Mouse (Mus musculus): ENCODE results near the gene Efcab5. TPM values are rescaled to one million over a fixed set of nuclear protein-coding genes. Genes with fewer than 3 reads are reported as not detected.
A peak's percentile ranks its signal among the peaks of the same experiment; 100 is the strongest.

The Efcab5 gene
- polyA plus RNA-seq (2014; fragmentation: Nextera tagmentation; extraction: Ambion mirVana): 0.55 and 1.1 TPM in 2 replicates

DNA sequence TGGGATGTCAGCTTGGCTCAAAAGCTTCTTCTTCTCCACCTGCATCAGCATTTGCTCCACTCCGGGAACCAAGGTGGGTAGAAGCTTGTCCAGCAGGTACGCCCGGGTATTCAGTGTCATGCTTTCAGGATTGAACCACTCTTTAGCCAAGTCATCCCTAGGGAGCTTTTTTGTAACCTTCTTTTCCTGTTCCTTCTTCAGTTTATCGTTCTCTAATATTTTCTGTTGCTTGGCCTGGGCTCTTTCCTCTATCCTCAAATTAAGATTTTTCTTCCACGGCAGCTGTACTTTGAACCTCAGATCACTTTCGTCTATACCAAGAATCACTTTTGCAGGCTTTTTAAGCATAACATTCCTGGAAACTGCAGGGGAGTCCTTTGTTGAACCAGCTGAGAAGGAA is at the start of gene Efcab5:
Gene Efcab5, minus strand, starts transcription at position 101 of the 400 bp plus-strand sequence.
- ATAC-seq (ENCODE audit: low FRiP score, low TSS enrichment) (no peak), DNase-seq (no peak)
- Histone ChIP-seq H3K36me3 (ENCODE audit: control insufficient read depth, insufficient read depth, low read length) (no peaks in the 10 kb centered on the region), H3K9me3 (ENCODE audit: control insufficient read depth, low read length) (no peaks in the 10 kb centered on the region), H3K27ac (replicated peaks; ENCODE audit: low read depth, low read length) (no peak within 1 kb of the TSS), H3K27me3 (ENCODE audit: control insufficient read depth, insufficient read depth, low read length) (peaks cover 6% of the 10 kb centered on the region; the same call in 1 of the 2 replicates), H3K4me3 (replicated peaks; ENCODE audit: low read depth, low read length) (no peak within 1 kb of the TSS), H3K9ac (replicated peaks; ENCODE audit: low read length) (no peak within 1 kb of the TSS), H3K4me1 (ENCODE audit: control insufficient read depth, insufficient read depth, low read length) (peaks cover 5% of the 10 kb centered on the region; the same call in 1 of the 2 replicates), H3K4me2 (ENCODE audit: low read length) (no peak within 1 kb of the TSS)
- WGBS: 90% methylated on average over 6 of the region's 6 CpGs

DNA sequence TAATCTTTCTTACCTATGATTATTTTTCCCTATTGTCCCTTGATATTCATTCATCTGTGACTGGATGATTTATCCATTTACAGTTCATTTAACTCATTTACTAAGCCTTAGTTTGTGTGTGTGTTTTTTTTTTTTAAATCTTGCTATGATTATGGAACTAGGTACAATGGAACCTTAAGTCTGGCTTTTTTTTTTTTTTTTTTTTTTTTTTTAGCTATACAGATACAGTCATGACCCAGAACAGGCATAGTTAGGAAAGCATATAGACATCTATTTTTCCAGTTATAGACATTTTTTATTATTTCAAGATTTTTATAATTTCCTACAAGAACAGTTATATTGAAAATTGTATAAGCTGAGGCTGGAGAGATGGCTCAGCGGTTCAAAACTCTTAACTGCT is 46.5 kb upstream of the Efcab5 start:
- H3K4me2 ChIP-seq (ENCODE audit: low read length): no peak overlapping the region
- H3K4me1 ChIP-seq (ENCODE audit: control insufficient read depth, insufficient read depth, low read length): no peaks in the 10 kb centered on the region
- H3K36me3 ChIP-seq (ENCODE audit: control insufficient read depth, insufficient read depth, low read length): no peaks in the 10 kb centered on the region
- no peaks in the 10 kb centered on the region for H3K27me3 ChIP-seq (ENCODE audit: control insufficient read depth, insufficient read depth, low read length)
- no peak overlapping the region for H3K9ac ChIP-seq (replicated peaks; ENCODE audit: low read length)
- no peaks in the 10 kb centered on the region for H3K9me3 ChIP-seq (ENCODE audit: control insufficient read depth, low read length)
- WGBS: 91% methylated on average over 1 of the region's 1 CpGs
- DNase-seq (no peak), ATAC-seq (ENCODE audit: low FRiP score, low TSS enrichment) (no peak)
- H3K4me3 ChIP-seq (replicated peaks; ENCODE audit: low read depth, low read length): no peak overlapping the region
- no peak overlapping the region for H3K27ac ChIP-seq (replicated peaks; ENCODE audit: low read depth, low read length)

DNA sequence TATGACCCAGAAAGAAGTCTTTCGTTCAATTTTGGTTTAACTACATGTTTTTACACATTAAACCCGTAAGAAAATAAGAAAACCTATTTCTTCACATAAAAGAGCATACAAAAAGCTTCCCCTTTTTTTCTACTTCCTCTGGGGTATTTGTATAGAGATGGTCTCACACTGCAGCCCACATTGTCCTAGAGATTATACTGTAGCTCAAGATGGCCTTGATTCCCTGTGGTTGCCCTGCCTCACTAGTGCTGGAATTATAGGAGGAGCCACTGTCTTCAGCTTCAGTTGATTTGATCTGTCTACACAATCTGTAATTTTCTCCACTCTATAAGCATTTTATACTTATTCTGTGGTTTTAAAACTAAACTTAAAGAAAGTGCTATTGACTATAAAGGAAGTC is 42.7 kb upstream of the Efcab5 start:
- Histone ChIP-seq H3K4me1 (ENCODE audit: control insufficient read depth, insufficient read depth, low read length) (no peaks in the 10 kb centered on the region), H3K4me3 (replicated peaks; ENCODE audit: low read depth, low read length) (no peak overlapping the region), H3K9ac (replicated peaks; ENCODE audit: low read length) (no peak overlapping the region), H3K9me3 (ENCODE audit: control insufficient read depth, low read length) (no peaks in the 10 kb centered on the region), H3K27me3 (ENCODE audit: control insufficient read depth, insufficient read depth, low read length) (no peaks in the 10 kb centered on the region), H3K36me3 (ENCODE audit: control insufficient read depth, insufficient read depth, low read length) (no peaks in the 10 kb centered on the region), H3K4me2 (ENCODE audit: low read length) (no peak overlapping the region), H3K27ac (replicated peaks; ENCODE audit: low read depth, low read length) (no peak overlapping the region)
- 93% methylated on average over 2 of the region's 2 CpGs for WGBS
- ATAC-seq (ENCODE audit: low FRiP score, low TSS enrichment) (no peak), DNase-seq (no peak)

DNA sequence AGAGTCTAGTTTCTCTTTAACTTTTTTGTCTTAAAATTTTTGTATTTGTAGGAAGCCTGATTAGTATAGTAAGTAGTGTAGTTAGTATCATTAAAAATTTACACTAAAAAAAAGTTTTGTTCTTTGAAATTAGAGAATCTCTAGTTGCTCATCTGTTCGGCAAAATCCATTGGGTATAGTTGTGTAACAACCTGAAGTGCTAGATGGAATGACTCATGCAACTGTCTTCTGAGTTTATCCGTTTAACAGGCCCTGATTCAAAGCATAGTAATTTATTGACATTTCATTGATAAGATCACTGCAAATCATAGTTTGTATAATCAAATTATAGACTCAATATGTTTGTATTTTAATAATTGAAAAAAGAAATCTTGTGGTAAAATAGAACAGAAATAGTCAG is 42.0 kb upstream of the Efcab5 start:
- Histone ChIP-seq H3K4me3 (replicated peaks; ENCODE audit: low read depth, low read length) (no peak overlapping the region), H3K4me1 (ENCODE audit: control insufficient read depth, insufficient read depth, low read length) (no peaks in the 10 kb centered on the region), H3K27ac (replicated peaks; ENCODE audit: low read depth, low read length) (no peak overlapping the region), H3K4me2 (ENCODE audit: low read length) (no peak overlapping the region), H3K9me3 (ENCODE audit: control insufficient read depth, low read length) (no peaks in the 10 kb centered on the region), H3K36me3 (ENCODE audit: control insufficient read depth, insufficient read depth, low read length) (no peaks in the 10 kb centered on the region), H3K27me3 (ENCODE audit: control insufficient read depth, insufficient read depth, low read length) (no peaks in the 10 kb centered on the region), H3K9ac (replicated peaks; ENCODE audit: low read length) (no peak overlapping the region)
- ATAC-seq (ENCODE audit: low FRiP score, low TSS enrichment) (no peak), DNase-seq (no peak)
- 88% methylated on average over 2 of the region's 2 CpGs for WGBS

DNA sequence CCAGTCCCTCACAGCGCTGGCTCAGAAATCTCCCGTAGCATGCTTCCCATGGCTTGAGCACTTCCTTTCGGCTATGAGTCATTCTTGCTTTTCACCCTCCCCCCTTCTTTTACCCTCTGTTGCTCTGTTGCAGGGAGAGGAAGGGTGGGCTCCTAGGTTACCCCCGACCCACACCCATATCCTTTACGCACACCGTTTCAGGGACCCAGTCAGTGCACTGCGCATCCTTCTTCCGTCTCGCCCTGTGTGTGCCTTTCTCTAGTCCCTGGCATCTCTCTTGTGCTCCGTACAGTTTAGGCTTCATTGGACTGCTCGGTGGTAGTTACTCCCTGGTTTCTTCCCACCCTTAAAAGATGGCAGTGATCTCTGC is 28.0 kb upstream of the Efcab5 start:
- Histone ChIP-seq H3K27me3 (ENCODE audit: control insufficient read depth, insufficient read depth, low read length) (no peaks in the 10 kb centered on the region), H3K9ac (replicated peaks; ENCODE audit: low read length) (peak overlapping the region; percentile 98), H3K4me3 (replicated peaks; ENCODE audit: low read depth, low read length) (peak overlapping the region; percentile 94), H3K9me3 (ENCODE audit: control insufficient read depth, low read length) (no peaks in the 10 kb centered on the region), H3K4me1 (ENCODE audit: control insufficient read depth, insufficient read depth, low read length) (peaks cover 26% of the 10 kb centered on the region), H3K36me3 (ENCODE audit: control insufficient read depth, insufficient read depth, low read length) (no peaks in the 10 kb centered on the region), H3K27ac (replicated peaks; ENCODE audit: low read depth, low read length) (peak overlapping the region; percentile 100), H3K4me2 (ENCODE audit: low read length) (peak overlapping the region; percentile 58)
- peak; percentile 65 for DNase-seq
- WGBS: under 1% methylated on average over 11 of the region's 11 CpGs
- ATAC-seq (ENCODE audit: low FRiP score, low TSS enrichment): peak; percentile 71; the same call in 1 of the 2 replicates

DNA sequence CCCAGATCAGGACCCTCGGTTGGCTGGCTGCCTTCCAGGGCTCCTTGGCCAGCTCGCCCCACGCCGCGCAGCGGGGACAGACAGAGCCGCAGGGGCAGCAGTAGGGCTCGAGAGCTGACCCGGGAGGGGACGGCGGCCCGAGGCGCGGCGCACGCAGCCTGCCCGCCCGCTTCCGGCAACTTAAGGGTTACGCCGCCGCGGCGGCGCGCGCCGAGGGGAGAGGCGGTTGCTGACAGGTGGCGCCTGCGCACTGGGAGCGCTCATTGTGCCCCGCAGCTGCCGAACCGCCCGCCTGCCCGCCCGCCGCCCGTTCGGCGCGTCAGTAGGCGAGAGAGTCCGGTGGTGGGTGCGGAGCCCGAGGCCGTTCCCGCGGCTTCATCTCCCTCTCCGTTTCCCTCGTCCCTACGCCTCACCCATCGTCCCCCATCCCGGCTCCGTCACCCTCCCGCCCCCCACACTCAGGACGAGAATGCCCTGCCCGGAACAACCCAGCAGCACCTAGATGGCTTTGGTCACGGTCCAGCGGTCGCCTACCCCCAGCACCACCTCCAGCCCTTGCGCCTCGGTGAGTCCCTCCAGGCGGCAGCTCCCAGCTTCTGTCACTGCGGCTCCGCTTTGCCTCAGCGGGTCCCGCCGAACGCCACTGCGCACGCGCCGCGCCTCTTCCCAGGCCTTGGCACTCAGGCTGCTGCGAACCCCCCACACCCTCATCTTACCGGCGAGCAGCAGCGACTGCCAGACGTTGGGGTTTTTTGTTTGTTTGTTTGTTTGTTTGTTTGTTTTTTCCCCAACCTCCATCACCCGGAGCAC is 27.4 kb upstream of the Efcab5 start, which contains the start of gene Ssh2:
Gene Ssh2, plus strand, starts transcription at position 337 of the 810 bp plus-strand sequence.
- Histone ChIP-seq H3K4me1 (ENCODE audit: control insufficient read depth, insufficient read depth, low read length) (peaks cover 26% of the 10 kb centered on the region), H3K9me3 (ENCODE audit: control insufficient read depth, low read length) (no peaks in the 10 kb centered on the region), H3K27ac (replicated peaks; ENCODE audit: low read depth, low read length) (peak within 1 kb of the TSS; percentile 100), H3K4me2 (ENCODE audit: low read length) (peak within 1 kb of the TSS; percentile 58), H3K27me3 (ENCODE audit: control insufficient read depth, insufficient read depth, low read length) (no peaks in the 10 kb centered on the region), H3K9ac (replicated peaks; ENCODE audit: low read length) (peak within 1 kb of the TSS; percentile 98), H3K4me3 (replicated peaks; ENCODE audit: low read depth, low read length) (peak within 1 kb of the TSS; percentile 94), H3K36me3 (ENCODE audit: control insufficient read depth, insufficient read depth, low read length) (no peaks in the 10 kb centered on the region)
- WGBS: under 1% methylated on average over 69 of the region's 82 CpGs
- ATAC-seq (ENCODE audit: low FRiP score, low TSS enrichment) (peak; percentile 91), DNase-seq (peak; percentile 97)

DNA sequence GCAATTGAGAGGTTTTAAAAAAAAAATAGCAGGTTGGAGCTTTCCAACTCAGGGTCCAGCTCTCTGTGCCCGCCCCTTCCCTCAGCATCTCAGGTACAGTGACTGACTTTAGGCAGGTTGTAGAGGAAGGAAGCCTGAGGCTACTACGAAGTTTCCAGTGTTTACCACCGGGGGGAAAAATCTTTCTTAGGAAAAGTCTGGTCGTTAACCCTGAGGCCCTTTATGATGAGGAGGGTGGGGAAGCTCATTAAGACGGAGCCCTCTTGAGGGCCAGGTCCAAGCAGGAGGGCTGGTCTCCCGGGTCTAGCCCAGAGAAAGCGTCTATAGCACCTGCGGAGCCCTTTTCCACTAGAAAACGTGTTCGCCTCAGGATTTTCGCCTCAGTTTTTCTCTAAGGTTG is 26.7 kb upstream of the Efcab5 start:
- no peaks in the 10 kb centered on the region for H3K36me3 ChIP-seq (ENCODE audit: control insufficient read depth, insufficient read depth, low read length)
- no peaks in the 10 kb centered on the region for H3K27me3 ChIP-seq (ENCODE audit: control insufficient read depth, insufficient read depth, low read length)
- peak overlapping the region; percentile 98 for H3K9ac ChIP-seq (replicated peaks; ENCODE audit: low read length)
- peak overlapping the region; percentile 58 for H3K4me2 ChIP-seq (ENCODE audit: low read length)
- ATAC-seq (ENCODE audit: low FRiP score, low TSS enrichment) (peak; percentile 41; the same call in 1 of the 2 replicates), DNase-seq (no peak)
- peak overlapping the region; percentile 94 for H3K4me3 ChIP-seq (replicated peaks; ENCODE audit: low read depth, low read length)
- WGBS: under 1% methylated on average over 11 of the region's 11 CpGs
- H3K27ac ChIP-seq (replicated peaks; ENCODE audit: low read depth, low read length): peak overlapping the region; percentile 100
- H3K9me3 ChIP-seq (ENCODE audit: control insufficient read depth, low read length): no peaks in the 10 kb centered on the region
- peaks cover 26% of the 10 kb centered on the region for H3K4me1 ChIP-seq (ENCODE audit: control insufficient read depth, insufficient read depth, low read length)

DNA sequence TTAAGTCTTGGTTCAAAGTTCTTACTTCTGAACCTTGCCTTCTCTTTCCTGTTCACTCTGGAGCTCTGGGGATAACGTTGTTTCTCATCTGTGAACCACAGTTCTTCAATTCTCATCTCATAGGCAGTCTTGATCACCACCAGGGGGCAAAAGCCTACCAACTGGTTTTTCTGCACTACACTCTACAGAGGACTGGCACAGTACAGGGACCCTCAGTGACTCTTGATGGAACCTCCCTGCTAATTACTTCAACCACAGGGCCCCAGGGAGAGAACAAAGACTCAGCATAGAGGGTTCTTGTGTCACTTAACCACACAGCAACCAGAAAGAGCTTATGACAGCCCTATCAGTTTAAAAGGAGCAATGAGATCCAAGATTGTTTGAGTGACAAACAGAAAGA is 26.0 kb upstream of the Efcab5 start:
- WGBS: 0% methylated on average over 1 of the region's 1 CpGs
- Histone ChIP-seq H3K4me2 (ENCODE audit: low read length) (peak overlapping the region; percentile 58; the same call in 1 of the 2 replicates), H3K27me3 (ENCODE audit: control insufficient read depth, insufficient read depth, low read length) (no peaks in the 10 kb centered on the region), H3K36me3 (ENCODE audit: control insufficient read depth, insufficient read depth, low read length) (no peaks in the 10 kb centered on the region), H3K9ac (replicated peaks; ENCODE audit: low read length) (no peak overlapping the region), H3K9me3 (ENCODE audit: control insufficient read depth, low read length) (no peaks in the 10 kb centered on the region), H3K4me1 (ENCODE audit: control insufficient read depth, insufficient read depth, low read length) (peaks cover 26% of the 10 kb centered on the region), H3K4me3 (replicated peaks; ENCODE audit: low read depth, low read length) (no peak overlapping the region), H3K27ac (replicated peaks; ENCODE audit: low read depth, low read length) (no peak overlapping the region)
- ATAC-seq (ENCODE audit: low FRiP score, low TSS enrichment) (no peak), DNase-seq (peak; percentile 84)
